Mouse (Mus musculus) CH12.LX (cell line): ENCODE results near the gene Aldh1b1.

Experiments used
- CHD1 ChIP-seq: IDR thresholded peaks from 2 replicates; pipeline ENCODE4 v1.6.1; 2012; ENCODE audit warnings: low read depth, low read length, improper control_type of control experiment, inconsistent platforms
- CTCF ChIP-seq, 2 experiments: IDR thresholded peaks in 1 of 2; conservative IDR thresholded peaks in 1 of 2; 2 replicates each; pipeline ENCODE4 v1.5.1; 2011 to 2012; ENCODE audit warnings: low read depth in 2 of 2, low read length in 2 of 2, improper control_type of control experiment in 1 of 2, inconsistent platforms in 1 of 2, mild to moderate bottlenecking in 1 of 2, moderate library complexity in 1 of 2
- MEF2A ChIP-seq: IDR thresholded peaks from 2 replicates; pipeline ENCODE4 v1.6.1; 2014; ENCODE audit warnings: low read depth, mild to moderate bottlenecking, inconsistent platforms, low read length, improper control_type of control experiment, borderline replicate concordance
- NRF1 ChIP-seq: IDR thresholded peaks from 2 replicates; pipeline ENCODE4 v1.6.1; 2014; ENCODE audit warnings: low read depth, mild to moderate bottlenecking, inconsistent platforms, low read length, improper control_type of control experiment, moderate library complexity
- POLR2A ChIP-seq: IDR thresholded peaks from 2 replicates; pipeline ENCODE4 v1.6.1; 2011; ENCODE audit warnings: low read depth, mild to moderate bottlenecking, improper control_type of control experiment, low read length
- USF1 ChIP-seq: IDR thresholded peaks from 2 replicates; pipeline ENCODE4 v1.6.1; 2014; ENCODE audit warnings: low read depth, mild to moderate bottlenecking, inconsistent platforms, low read length, improper control_type of control experiment

DNA sequence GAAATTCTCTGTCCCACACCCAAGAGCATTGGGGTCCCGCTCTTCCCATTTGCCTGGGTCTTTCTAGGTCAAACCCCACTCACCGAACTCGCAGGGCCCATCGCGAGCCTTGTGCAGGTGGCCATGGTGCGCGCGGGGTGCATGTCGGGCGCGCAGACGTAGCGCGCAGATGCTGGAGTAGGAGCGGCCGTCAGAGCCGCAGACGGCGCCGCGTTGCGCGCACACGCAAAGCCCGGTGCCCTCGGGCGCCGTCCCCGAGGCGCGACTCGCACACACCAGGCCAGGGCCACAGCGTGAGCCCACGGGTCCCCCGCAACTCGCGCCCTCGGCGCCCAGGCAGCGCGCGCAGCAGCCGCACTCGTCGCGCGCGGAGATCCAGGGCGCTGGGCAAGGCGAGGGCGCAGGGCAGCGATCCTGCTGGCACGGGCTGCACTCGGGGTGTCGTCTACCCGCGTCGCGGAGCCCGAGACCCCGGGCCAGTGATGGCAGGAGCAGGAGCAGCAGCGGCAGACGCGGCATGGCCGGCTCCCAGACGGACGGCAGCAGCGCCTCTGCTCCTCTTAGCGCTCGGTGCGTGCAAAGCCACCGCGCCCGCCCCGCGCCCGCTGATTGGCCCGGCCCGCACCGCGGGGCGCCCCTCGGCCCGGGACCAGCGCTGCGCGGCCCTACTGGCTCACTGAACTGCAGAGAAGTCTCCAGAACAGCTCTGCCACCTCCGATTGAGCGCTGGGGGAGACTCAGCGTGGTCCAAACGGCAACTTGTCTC lies 27.6 kb downstream of the Aldh1b1 start, which contains the start of gene Igfbpl1:
- no peak for TF ChIP-seq MEF2A
- TF ChIP-seq NRF1: no peak
- no peak for TF ChIP-seq CTCF (conservative IDR thresholded peaks at IDR 0.05 in 1 of 2, IDR thresholded peaks at IDR 0.05 in 1 of 2; ENCODE audit: low read depth in 2 of 2, low read length in 2 of 2)
- TF ChIP-seq USF1: no peak
- no peak for TF ChIP-seq POLR2A
- no peak for TF ChIP-seq CHD1
